Mouse (Mus musculus) hindbrain, embryonic 13.5 days (tissue): ENCODE measurements around the gene Bcap31. TPM values are rescaled to one million over a fixed set of nuclear protein-coding genes. Genes with fewer than 3 reads are reported as not detected.
"Not testable (repeated sequence)": the region's sequence is repeated elsewhere in the genome, so short reads cannot be mapped to it uniquely, and the experiment has no call there.

Source experiments
- ATAC-seq: fragments of 200-750 bp; cut with Nextera tagmentation; 2 replicates; pipeline ENCODE4 v1.8.0; 2017; ENCODE audit warnings: moderate TSS enrichment; ENCODE audit not compliant: low FRiP score
- H3K27ac ChIP-seq: fragments of 300-500 bp; sonication (generic); 2 replicates; pipeline ENCODE4 v1.5.1; 2015; ENCODE audit warnings: inconsistent platforms, mild to moderate bottlenecking, moderate library complexity
- H3K27me3 ChIP-seq: fragments of 300-500 bp; sonication (generic); 2 replicates; pipeline ENCODE4 v1.6.1; 2015; ENCODE audit warnings: mild to moderate bottlenecking, inconsistent platforms
- H3K36me3 ChIP-seq: fragments of 300-500 bp; sonication (generic); 2 replicates; pipeline ENCODE4 v1.6.1; 2015; ENCODE audit warnings: mild to moderate bottlenecking, inconsistent platforms
- H3K4me1 ChIP-seq: fragments of 300-500 bp; sonication (generic); replicated peaks from 2 replicates; pipeline ENCODE4 v1.6.1; 2015; ENCODE audit warnings: inconsistent platforms
- H3K4me2 ChIP-seq: fragments of 300-500 bp; sonication (generic); 2 replicates; pipeline ENCODE4 v1.6.1; 2015; ENCODE audit warnings: inconsistent platforms, mild to moderate bottlenecking, moderate library complexity
- H3K4me3 ChIP-seq: fragments of 300-500 bp; sonication (generic); 2 replicates; pipeline ENCODE4 v1.5.1; 2015; ENCODE audit warnings: mild to moderate bottlenecking, inconsistent platforms
- H3K9ac ChIP-seq: fragments of 300-500 bp; sonication (generic); 2 replicates; pipeline ENCODE4 v1.6.1; 2015; ENCODE audit warnings: mild to moderate bottlenecking, inconsistent platforms
- H3K9me3 ChIP-seq: fragments of 300-500 bp; sonication (generic); 2 replicates; pipeline ENCODE4 v1.6.1; 2016; ENCODE audit warnings: inconsistent platforms
- WGBS: fragments of 180-500 bp; shearing (Covaris S2); methylation state at CpG from one replicate; pipeline ENCODE4 v1.1.7; 2015; 5-methylcytosine and 5-hydroxymethylcytosine counted together
- polyA plus RNA-seq: library from polyadenylated mRNA; unstranded; fragments of >200 nt; fragmentation: Nextera tagmentation; extraction: Ambion mirVana; gene quantifications from 2 replicates; pipeline ENCODE4 v1.2.1, GENCODE M21; 2015

Gene Bcap31
- 128 and 138 TPM in 2 replicates for polyA plus RNA-seq

- ATAC-seq, result peak; percentile 94
- Histone ChIP-seq H3K9ac (peak within 1 kb of the TSS; percentile 69), H3K4me2 (peak within 1 kb of the TSS; percentile 67), H3K4me1 (peaks cover 38% of the 10 kb centered on the region), H3K4me3 (peak within 1 kb of the TSS; percentile 48), H3K9me3 (no peaks in the 10 kb centered on the region), H3K36me3 (peaks cover 1% of the 10 kb centered on the region; the same call in 1 of the 2 replicates), H3K27ac (peak within 1 kb of the TSS; percentile 79), H3K27me3 (no peaks in the 10 kb centered on the region)
- WGBS, result 11% methylated on average over 35 of the region's 45 CpGs
Observed at GRCm38 (mm10) chrX:73716109-73716661, at the start of gene Bcap31, which contains the start of gene Abcd1. Bcap31 (minus strand) TSS chrX:73716175. Abcd1 (plus strand) TSS chrX:73716597.

- Histone ChIP-seq H3K4me3 (no peak overlapping the region), H3K9ac (no peak overlapping the region), H3K4me2 (no peak overlapping the region), H3K27me3 (no peaks in the 10 kb centered on the region), H3K4me1 (no peaks in the 10 kb centered on the region), H3K27ac (no peak overlapping the region), H3K36me3 (no peaks in the 10 kb centered on the region), H3K9me3 (no peaks in the 10 kb centered on the region)
- WGBS, result 75% methylated on average over 1 of the region's 1 CpGs
- ATAC-seq, result no peak
Observed at GRCm38 (mm10) chrX:73765311-73765710, 49.3 kb upstream of the Bcap31 start.

GRCm38 (mm10) chrX:73758611-73759290, 42.8 kb upstream of the Bcap31 start:
- Histone ChIP-seq H3K4me3 (no peak overlapping the region), H3K36me3 (no peaks in the 10 kb centered on the region), H3K27ac (no peak overlapping the region), H3K9ac (no peak overlapping the region), H3K4me1 (no peaks in the 10 kb centered on the region), H3K4me2 (no peak overlapping the region), H3K9me3 (no peaks in the 10 kb centered on the region), H3K27me3 (no peaks in the 10 kb centered on the region)
- ATAC-seq, result no peak
- WGBS, result 81% methylated on average over 13 of the region's 13 CpGs

- 73% methylated on average over 5 of the region's 5 CpGs for WGBS
Observed at GRCm38 (mm10) chrX:73756334-73757140, 40.6 kb upstream of the Bcap31 start, which contains the start of gene Plxnb3. Plxnb3 (plus strand) TSS chrX:73757090.

GRCm38 (mm10) chrX:73748977-73749376, 33.0 kb upstream of the Bcap31 start:
- H3K4me2 ChIP-seq, result no peak overlapping the region
- no peak overlapping the region for H3K9ac ChIP-seq
- H3K4me3 ChIP-seq, result no peak overlapping the region
- no peaks in the 10 kb centered on the region for H3K9me3 ChIP-seq
- H3K4me1 ChIP-seq, result no peaks in the 10 kb centered on the region
- no peaks in the 10 kb centered on the region for H3K36me3 ChIP-seq
- H3K27me3 ChIP-seq, result no peaks in the 10 kb centered on the region
- ATAC-seq, result no peak
- WGBS, result 82% methylated on average over 1 of the region's 1 CpGs
- no peak overlapping the region for H3K27ac ChIP-seq

More at GRCm38 (mm10) chrX:73756334-73757140, 40.6 kb upstream of the Bcap31 start, which contains the start of gene Plxnb3:
- Histone ChIP-seq H3K4me2 (no peak within 1 kb of the TSS), H3K27me3 (no peaks in the 10 kb centered on the region), H3K4me1 (no peaks in the 10 kb centered on the region), H3K9me3 (no peaks in the 10 kb centered on the region), H3K9ac (no peak within 1 kb of the TSS), H3K4me3 (no peak within 1 kb of the TSS), H3K27ac (no peak within 1 kb of the TSS), H3K36me3 (no peaks in the 10 kb centered on the region)
- ATAC-seq, result no peak

- 89% methylated on average over 1 of the region's 1 CpGs for WGBS
Observed at GRCm38 (mm10) chrX:73744774-73745481, 29.0 kb upstream of the Bcap31 start.

GRCm38 (mm10) chrX:73739841-73740240, 23.9 kb upstream of the Bcap31 start:
- not testable (repeated sequence) for H3K4me2 ChIP-seq, H3K4me3 ChIP-seq, ATAC-seq, H3K27me3 ChIP-seq, H3K9ac ChIP-seq, H3K36me3 ChIP-seq, H3K9me3 ChIP-seq, H3K4me1 ChIP-seq, H3K27ac ChIP-seq
- WGBS, result 95% methylated on average over 7 of the region's 7 CpGs

More at GRCm38 (mm10) chrX:73744774-73745481, 29.0 kb upstream of the Bcap31 start:
- H3K9me3 ChIP-seq, result no peaks in the 10 kb centered on the region
- H3K27ac ChIP-seq, result no peak overlapping the region
- no peaks in the 10 kb centered on the region for H3K4me1 ChIP-seq
- no peaks in the 10 kb centered on the region for H3K27me3 ChIP-seq
- no peak overlapping the region for H3K4me2 ChIP-seq
- H3K9ac ChIP-seq, result no peak overlapping the region
- H3K36me3 ChIP-seq, result no peaks in the 10 kb centered on the region
- H3K4me3 ChIP-seq, result no peak overlapping the region
- no peak for ATAC-seq

GRCm38 (mm10) chrX:73739151-73739550, 23.2 kb upstream of the Bcap31 start:
- Histone ChIP-seq H3K4me2 (no peak overlapping the region), H3K4me1 (no peaks in the 10 kb centered on the region), H3K27me3 (no peaks in the 10 kb centered on the region), H3K9me3 (no peaks in the 10 kb centered on the region), H3K27ac (no peak overlapping the region), H3K4me3 (no peak overlapping the region), H3K9ac (no peak overlapping the region), H3K36me3 (no peaks in the 10 kb centered on the region; the same call in 1 of the 2 replicates)
- no peak for ATAC-seq
- 68% methylated on average over 5 of the region's 5 CpGs for whole genome bisulfite sequencing

GRCm38 (mm10) chrX:73738155-73738554, 22.2 kb upstream of the Bcap31 start:
- no peak overlapping the region for H3K27ac ChIP-seq
- H3K4me2 ChIP-seq, result no peak overlapping the region
- WGBS, result 69% methylated on average over 1 of the region's 1 CpGs
- no peaks in the 10 kb centered on the region; the same call in 1 of the 2 replicates for H3K36me3 ChIP-seq
- no peak overlapping the region for H3K9ac ChIP-seq
- no peaks in the 10 kb centered on the region for H3K9me3 ChIP-seq
- H3K4me3 ChIP-seq, result no peak overlapping the region
- no peaks in the 10 kb centered on the region for H3K4me1 ChIP-seq
- no peak for ATAC-seq
- H3K27me3 ChIP-seq, result no peaks in the 10 kb centered on the region

GRCm38 (mm10) chrX:73730908-73731307, 14.9 kb upstream of the Bcap31 start:
- H3K27ac ChIP-seq, result no peak overlapping the region
- ATAC-seq, result no peak
- no peak overlapping the region for H3K4me3 ChIP-seq
- no peaks in the 10 kb centered on the region for H3K27me3 ChIP-seq
- no peaks in the 10 kb centered on the region for H3K4me1 ChIP-seq
- H3K9me3 ChIP-seq, result no peaks in the 10 kb centered on the region
- peaks cover 9% of the 10 kb centered on the region for H3K36me3 ChIP-seq
- H3K9ac ChIP-seq, result no peak overlapping the region
- H3K4me2 ChIP-seq, result no peak overlapping the region
- WGBS, result 50% methylated on average over 1 of the region's 1 CpGs

- Histone ChIP-seq H3K4me1 (peaks cover 38% of the 10 kb centered on the region), H3K36me3 (peaks cover 7% of the 10 kb centered on the region; the same call in 1 of the 2 replicates), H3K27ac (no peak overlapping the region), H3K9me3 (no peaks in the 10 kb centered on the region), H3K4me3 (no peak overlapping the region), H3K27me3 (no peaks in the 10 kb centered on the region), H3K4me2 (peak overlapping the region; percentile 23), H3K9ac (no peak overlapping the region; the same call in 1 of the 2 replicates)
- ATAC-seq, result no peak
- 52% methylated on average over 4 of the region's 5 CpGs for WGBS
Observed at GRCm38 (mm10) chrX:73718686-73719362, 2.8 kb upstream of the Bcap31 start.
